Mouse (Mus musculus) layer of hippocampus, postnatal 36 days (tissue): ENCODE results near the gene Gm8439. TPM values are rescaled to one million over a fixed set of nuclear protein-coding genes. Genes with fewer than 3 reads are reported as not detected.
"Not testable (repeated sequence)": the region's sequence is repeated elsewhere in the genome, so short reads cannot be mapped to it uniquely, and the experiment has no call there.

ENCODE experiments used
- DNase-seq, 2 experiments: peaks; one replicate each; pipeline ENCODE4 v3.0.0; 2022
- total RNA-seq, 2 experiments: library from RNA; stranded (reverse); gene quantifications; 2 replicates each; pipeline ENCODE4 v1.2.3; 2021

Gm8439 gene
- total RNA-seq = not detected

DNA sequence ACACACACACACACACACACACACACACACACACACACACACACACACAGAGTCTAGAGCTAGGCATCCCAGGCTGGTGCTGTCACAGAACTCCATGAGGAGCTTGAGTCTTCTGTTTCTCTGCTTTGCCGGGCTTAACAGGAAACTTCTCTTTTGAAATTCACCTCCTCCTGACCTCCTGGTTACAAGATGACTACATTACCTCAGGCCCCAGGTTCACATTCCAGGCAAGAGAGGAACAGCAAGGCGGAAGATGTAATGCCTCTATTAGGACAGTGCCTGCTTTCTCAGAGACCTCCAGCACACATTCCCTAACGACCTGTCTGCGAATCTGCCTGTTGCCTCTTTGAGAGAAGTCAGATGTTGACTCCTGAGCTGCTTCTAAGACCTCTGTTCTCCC is at the start of gene Gm8439:
Gene Gm8439, plus strand, starts transcription at position 301 of the 400 bp plus-strand sequence.
- DNase-seq = no peak

DNA sequence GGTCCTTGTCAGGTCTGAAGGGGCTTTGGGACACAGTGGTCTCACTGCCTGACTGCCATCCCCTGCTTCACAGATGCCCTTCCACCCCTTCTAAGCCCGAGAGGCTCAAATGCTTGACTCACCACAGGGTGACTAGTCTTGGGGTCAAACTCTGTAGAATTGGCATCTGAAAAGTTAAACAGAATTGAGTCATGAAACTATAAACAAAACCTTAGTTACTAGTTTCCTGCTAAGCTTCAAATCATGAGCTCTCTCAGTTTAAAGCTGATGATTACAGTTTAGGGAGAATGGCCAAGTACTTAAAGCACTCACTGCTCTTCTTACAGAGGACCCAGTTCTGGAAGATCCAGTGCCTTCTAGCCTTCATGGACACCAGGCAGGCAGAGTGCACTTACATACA is 43.6 kb upstream of the Gm8439 start:
- no peak for DNase-seq

DNA sequence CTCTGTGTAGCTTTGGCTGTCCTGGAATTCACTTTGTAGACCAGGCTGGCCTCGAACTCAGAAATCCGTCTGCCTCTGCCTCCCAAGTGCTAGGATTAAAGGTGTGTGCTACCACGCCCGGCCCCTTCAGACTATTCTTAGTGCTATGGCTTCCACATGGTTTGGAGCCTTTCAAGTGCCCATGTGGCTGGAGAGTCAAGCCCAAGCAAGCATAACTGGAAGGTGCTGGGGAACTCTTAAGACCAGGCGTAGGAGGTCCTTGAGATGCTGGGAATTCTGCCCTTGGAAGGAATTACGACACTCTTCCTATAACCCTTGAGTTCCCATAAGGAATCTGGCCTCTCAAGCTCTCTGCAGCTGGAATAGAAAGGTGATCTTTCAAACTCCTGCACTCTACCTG is 32.0 kb upstream of the Gm8439 start:
- no peak for DNase-seq

DNA sequence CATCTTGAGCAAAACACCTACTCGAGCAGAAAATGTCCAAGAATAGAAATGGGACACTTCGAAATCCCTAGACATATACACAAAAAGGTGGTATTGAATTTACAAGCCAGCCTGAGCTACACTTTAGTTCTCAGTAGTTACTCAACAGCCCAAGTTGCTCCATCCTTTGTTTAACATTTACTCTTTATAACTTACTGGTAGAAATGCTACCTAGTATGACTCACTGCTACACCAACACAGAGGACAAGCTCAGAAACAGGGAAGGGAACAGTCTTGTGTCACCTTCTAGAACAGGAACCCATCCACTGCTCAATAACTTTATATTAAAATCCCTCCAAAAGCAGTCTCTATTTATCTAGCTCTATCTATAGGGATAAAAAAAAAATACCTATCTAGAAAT is 22.8 kb upstream of the Gm8439 start:
- DNase-seq = no peak

DNA sequence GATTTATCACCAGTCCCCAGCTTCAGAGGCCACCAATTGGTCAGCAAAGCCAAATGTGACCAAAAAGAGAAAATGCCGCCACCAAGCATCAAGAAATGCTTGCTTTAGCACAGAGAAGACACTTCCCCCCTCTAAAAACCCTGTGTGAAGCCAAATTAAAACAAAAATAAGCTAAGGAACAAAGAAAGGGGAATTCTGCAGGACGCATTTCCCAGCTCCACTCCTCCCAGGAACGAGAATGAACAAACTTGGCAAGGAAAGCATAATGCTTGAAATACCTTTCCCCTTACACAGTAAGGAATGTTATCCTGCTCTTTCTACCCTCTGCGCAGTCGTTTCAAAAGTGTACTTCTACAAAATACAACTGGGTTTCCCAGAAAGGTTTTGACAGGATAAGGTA is 20.5 kb upstream of the Gm8439 start:
- no peak for DNase-seq

DNA sequence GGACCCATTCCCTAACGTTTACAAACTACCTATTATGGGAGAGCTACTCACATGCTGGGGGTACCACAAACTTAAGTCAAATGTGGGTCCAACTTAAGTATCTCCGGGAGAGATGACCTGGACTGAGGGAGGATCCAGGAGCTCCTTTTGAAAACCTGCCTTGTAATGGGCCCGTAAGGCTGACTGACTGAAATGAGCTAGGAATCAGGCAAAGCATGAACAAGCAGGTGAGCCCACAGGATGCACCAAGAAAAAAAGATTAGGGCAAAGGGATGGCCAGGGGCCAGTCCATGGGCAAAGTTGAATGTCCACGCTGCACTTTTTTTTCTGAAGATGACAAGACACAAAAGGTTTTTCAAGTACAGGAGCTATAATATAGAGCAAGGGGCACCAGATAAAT is 19.5 kb upstream of the Gm8439 start:
- no peak for DNase-seq

DNA sequence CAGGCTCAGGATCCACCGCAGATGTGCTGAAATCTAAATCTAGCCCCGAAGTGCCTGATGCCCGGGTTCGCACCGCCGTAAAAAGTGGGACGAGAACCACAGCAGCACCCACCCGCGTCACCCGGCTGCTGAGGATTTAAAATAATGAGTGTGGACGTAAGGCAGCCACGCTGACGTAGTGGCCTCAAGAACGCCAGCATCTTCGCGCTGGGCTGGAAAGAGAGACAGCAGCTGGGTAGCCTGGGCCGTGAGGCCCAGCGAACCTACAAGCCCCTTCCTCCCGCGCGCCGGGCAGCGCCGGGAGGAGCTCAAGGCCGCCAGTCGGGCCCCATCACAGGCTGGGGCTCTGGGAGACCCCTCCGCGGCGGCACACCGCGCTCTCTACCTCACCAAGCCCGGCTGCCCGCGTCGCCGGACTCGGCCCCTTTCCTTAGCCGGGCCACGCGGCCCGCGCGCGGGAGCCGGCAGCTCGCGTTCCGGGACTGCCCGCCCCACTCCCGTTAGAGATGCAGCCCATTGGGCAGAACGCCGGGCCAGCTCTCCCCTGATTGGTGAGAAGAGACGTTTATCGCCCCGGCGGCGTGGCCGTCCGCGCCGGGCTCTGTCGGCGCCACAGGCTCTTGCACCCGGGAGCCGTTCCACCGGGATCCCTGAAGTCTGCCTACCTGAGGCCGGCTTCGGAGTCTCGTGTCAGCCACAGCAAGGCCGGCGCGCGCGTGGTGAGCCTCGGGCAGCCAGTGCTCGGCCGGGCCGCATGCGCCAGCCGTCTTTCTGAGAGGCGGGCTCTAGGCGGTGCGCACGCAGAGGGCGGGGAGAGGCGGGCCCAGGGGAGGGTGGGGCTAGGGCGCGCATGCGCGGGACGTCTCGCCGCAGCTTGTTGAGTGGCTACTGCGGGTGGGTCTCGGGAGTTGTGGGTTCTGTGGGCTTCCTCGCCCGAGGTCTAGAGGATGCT is 18.8 kb upstream of the Gm8439 start, which contains the start of gene Ctps:
Gene Ctps, minus strand, starts transcription at position 791 of the 952 bp plus-strand sequence.
- peak; percentile 94 to 95 for DNase-seq

DNA sequence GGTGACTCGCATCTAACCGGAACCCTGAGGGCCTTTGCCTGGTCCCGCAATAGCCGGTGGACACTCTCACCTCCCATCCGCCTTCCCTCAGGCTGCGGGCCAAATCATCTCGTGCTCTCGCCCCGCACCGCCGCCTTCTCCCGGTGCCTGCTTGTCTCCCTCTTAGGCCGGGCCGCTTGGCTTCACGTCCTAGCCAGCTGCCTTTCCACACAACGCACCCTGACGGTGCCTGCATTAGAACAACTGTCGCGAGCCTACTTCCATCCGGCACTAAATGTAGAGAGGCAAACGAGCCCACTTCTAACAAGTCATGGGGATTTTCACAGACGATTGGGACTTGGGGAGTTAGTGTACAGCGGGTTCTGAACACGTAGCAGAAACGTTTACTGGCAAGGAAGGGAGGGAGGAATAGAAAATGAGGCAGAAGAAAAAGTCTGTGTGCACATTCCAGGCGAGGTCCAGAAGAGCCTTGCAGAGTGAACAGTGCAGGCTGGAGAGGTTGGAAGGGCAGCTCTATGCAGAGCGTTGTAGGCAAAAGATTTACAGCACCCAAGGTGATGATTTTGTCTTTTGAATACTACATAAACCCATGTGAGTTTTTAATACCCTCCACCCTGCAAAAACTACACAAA is 18.0 kb upstream of the Gm8439 start:
- no peak for DNase-seq

DNA sequence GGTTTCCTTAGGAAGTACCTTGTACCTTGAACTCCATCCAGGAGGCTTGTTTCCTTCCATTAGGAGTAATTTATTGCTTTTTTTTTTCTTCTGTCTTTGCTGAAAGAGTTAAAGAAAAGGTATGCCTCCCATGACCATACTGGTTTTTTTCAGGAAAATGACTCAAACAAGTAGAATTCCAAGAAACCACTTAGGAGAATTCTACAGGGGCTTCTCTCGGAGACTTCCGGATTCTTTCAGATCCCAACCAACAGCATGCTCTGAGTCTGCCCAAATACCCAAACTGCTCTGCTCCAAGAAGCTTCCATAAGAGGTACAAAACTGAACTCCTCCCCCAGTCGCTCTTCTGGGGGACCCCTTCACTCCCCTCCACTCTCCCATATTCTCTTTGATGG is 17.5 kb upstream of the Gm8439 start:
- DNase-seq = no peak

DNA sequence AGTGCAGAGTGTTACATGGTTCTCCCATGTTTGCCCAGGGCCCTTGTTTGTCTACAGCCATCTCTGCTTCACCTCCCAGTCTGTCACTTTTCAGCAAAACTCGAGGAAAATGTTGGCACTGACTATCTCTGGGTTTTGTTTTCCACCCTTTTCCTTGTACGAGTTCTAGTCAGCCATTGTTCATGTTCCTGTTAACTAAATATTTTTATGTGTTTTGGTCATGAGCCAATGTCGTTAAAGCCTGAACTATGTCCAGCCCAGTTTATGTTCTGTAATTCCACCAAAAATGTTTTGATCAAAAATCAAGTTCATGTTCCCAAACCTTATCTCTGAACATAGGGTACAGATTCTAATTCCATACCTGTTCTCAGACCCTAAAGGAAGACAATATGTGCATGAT is 16.9 kb upstream of the Gm8439 start:
- DNase-seq = no peak

DNA sequence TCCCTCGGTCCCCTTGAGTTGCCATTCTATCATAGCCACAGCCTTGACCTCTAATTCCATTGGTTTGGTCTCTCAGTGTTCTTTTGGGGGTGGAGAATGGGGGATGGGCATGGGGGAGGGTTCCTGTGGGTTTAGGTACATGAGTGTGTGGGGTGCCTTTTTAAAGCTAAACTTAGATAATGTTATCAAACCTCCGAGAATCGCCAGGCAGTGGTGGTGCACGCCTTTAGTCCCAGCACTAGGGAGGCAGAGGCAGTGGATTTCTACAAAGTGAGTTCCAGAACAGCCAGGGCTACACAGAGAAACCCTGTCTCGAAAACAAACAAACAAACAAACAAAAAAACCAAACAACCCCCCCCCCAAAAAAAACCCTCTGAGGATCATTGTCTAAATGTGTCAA is 7.7 kb upstream of the Gm8439 start:
- no peak for DNase-seq

DNA sequence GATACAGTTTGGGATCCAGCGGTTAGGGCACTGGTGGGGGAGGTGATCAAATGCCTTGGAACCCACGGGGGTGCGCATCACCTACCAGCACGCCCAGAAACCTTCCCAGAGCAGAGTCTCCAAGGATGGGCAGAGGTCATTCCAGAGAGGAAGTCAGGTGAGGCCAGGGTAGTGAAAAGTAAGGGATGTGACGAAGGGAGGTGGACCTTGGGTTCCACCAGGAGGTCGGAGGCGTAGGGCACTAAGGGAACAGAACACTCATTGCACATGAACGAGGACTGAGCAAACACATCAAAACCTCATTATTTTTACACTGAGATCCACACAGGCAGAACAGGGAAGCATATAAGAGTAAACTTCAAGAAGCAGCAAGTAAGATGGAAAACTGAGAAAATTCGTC is 6.8 kb upstream of the Gm8439 start:
- DNase-seq = no peak

DNA sequence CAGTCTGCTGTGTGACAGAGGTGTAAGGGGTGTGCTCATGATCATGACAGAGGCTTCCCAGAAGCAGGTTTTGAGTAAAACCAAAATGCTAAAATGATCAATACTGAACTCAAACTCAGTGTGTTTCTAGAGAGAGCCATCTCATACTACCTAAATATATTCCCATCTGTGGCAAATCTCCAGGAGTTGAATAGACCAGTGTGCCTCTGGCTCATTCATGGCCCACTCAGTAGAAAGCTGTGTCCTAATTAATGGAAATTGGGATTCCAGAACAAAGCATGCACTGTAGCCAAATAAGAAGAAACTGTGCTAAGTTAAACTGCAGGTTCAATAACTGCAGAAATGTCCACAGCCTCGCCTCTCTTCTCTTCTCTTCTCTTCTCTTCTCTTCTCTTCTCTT is 1.6 kb upstream of the Gm8439 start:
- no peak for DNase-seq

DNA sequence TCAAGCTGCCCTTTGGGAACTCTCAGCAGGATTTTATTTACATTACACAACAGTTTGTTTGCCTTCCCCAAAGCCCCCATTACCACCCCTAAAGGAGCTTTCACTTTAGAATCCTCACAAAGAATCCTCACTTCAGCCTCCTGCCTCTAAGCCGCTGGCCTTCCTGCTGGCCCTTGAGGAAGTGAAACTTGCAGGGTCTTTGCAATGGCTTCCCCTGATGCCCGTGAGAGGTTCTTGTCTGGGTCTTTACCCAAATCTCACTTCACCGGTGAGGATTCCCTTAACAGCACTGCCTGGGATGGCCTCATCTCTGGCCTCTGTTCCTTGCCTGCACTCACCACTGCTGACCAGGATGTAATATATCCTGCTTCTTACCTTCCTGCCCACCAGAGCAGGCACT is 525 bp downstream of the Gm8439 start:
- no peak for DNase-seq

DNA sequence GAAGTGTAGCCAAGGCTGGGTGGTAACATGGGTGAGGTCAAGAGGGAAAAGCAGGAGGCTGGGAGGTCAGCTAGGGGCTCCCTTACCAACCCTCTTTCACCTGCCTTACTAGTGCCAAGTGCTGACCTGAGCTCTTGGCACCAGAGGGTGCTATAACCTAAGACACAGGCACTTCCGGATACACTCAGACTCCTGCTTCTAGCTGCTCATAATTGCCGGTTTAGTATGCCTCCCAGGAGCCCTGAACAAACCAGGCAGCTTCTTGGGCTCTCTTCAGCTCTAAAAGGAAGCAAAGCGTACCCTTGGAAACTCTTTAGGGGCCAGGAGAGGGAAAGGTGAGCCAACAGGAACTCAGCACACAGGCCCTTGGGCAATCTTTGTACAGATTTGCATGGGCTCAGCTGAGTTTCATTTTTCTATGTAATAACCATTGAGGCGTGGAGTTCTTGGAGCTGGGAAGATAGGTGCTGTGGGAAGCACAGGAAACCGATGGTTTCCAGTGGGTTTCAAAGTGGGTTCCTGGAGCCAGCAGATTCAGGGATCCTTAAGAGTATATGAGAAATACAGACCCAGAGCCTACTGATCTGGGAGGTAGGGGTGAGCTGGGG is 1.4 kb downstream of the Gm8439 start:
- peak; percentile 40 to 52 for DNase-seq

DNA sequence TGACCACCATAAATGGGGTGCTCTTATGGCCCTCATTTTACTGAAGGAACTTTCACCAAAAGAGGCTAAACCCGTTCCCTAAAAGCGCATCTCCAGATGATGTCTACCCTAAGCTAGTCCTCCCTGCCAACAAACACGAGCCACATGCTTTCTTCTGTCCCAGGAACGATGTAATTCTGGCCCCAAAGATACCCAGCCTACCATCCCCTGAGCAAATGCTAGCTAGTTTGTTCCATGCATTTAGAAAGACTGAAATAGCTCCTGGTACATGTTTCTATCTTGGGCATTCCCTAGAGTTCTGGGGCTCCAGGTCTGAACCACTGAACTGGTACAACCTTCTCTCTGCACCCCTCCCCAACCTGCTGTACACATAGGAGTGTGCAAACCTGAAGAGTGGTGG is 2.4 kb downstream of the Gm8439 start:
- DNase-seq = no peak

DNA sequence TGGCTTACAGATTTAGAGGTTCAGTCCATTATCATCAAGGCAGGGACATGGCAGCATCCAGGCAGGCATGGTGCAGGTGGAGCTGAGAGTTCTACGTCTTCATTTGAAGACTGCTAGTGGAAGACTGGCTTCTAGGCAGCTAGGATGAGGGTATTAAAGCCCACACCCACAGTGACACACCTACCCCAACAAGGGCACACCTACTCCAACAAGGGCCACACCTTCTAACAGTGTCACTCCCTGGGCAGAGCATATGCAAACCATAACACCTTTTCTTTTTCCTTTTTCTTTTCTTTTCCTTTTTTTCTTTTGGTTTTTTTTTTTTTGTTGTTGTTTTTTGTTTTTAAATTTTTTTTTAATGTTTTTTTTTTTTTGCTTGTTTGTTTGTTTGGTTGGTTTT is 7.7 kb downstream of the Gm8439 start:
- DNase-seq = not testable (repeated sequence)

DNA sequence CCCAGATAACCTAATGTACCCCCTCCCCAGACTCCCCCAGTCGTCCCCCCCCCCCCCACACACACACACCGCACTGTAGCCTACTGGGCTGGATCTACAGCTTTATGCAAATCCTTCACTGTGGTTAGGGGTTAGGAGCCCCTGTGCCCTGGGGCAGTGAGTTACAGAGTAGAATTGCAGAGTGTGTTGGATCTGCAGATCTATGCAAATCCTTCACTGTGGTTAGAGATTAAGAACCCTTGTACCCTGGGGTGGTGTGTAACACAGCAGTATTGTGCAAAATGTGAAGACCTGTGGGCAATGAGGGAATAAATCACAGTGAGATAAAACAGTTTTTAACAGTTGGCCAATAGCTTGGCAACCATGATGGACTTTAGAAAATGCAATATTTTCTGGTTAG is 10.4 kb downstream of the Gm8439 start:
- DNase-seq = no peak

DNA sequence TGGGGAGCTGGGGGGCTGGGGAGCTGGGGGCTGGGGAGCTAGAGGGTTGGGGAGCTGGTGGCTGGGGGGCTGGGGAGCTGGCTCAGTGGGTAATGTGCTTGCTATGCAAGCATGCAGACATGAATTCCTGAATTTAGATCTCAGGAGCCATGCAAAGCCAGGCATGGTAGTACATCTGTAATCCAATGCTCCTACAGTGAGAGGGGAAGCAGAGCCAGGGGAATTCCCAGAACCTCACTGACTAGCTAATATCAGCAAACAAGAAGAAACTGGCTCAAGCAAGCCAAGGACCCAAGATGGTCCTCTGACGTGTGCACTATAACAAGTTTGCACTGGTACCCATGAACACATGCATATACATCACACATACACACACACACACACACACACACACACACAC is 13.2 kb downstream of the Gm8439 start:
- DNase-seq = no peak

DNA sequence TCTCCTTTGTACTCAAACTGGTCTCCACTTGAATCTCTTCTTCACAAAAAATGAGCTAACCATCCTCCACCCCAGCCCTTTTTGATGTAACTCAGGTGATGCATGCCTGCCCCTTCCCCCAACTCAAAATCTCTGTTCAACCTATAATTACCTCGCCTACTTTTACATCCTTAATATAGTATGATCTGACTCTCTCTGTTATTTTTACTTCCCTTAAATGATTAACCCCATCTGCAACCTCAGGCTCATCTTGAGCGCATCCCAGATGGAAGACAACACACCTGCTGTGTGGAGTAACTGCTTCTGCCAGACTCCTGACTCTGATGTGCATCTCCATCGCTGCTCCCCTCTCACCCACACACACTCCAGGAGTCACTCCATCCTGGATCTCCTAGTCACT is 14.1 kb downstream of the Gm8439 start:
- no peak for DNase-seq

DNA sequence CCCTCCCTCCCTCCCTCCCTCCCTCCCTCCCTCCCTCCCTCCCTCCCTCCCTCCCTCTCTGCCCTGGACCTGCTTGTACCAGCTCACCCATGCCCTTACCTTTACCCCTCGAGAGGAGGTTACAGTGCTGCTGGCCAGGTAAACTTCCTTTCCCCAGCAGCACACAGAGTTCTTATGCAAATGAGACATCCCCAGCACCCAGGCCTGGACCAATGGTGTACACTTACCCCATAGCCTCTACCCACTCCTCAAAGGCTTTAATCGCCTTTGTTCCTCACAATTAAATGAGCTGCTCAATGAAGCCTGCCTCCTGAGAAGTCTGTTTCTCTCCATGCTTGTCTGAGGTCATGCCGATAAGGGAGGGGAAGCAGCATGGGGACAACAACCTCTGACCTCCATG is 18.4 kb downstream of the Gm8439 start:
- no peak for DNase-seq

DNA sequence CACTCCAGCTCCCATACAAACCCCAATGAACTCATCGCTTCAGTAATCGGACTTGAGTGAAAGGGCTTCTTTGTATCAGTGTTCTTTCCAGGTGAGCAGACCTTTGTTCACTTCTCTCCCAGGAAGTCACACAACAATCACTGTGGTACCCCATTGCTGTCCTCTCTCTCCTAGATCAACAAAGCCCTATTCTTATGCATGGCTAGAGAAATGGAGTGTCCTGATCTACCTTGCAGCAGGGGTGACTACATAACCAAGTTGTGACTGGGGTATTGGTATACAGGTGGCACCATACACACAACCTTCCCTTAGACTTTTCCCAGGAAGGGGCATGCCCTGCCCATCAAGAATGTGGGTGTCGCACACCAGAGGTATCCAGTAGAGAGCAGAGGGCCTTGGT is 22.5 kb downstream of the Gm8439 start:
- no peak for DNase-seq

DNA sequence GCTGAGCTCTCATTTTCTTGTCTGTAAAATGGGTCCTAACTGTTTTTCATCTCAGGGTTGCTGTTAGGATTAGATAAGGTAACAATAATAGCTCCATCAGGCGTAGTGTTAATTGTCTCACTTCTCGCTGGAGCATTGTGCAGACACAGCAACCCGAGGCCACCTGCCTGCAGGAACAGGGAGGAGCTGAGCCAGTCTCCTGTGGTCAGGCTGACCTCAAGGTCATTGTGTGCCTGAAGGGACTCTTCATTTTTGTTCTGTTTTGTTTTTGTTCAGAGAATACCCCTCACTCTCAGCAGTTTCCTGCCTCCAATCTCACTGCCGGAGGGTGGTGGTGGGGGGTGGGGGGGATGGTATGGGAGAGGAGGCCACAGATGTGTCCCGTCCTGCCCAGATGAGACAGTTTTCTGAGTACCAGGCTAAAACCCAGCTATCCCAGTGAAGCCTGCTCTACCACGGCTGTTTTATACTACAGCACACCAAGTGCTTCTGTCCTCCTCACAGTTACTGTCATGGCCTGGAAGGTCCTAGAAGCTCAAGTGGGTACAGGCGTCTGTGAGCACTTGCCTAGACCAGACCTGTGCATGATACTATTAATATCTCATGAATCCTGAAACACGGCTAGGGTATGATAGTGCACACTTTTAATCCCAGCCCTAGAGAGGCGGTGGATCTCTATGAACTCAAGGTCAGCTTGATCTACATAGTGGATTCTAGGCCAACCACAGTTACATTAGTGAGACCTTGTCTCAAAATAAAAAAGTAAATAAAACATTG is 23.9 kb downstream of the Gm8439 start:
- DNase-seq = no peak
